Mouse (Mus musculus) kidney, adult 18-20 months (tissue): ENCODE data around the gene Mib2.
"Not testable (repeated sequence)": the region's sequence is repeated elsewhere in the genome, so short reads cannot be mapped to it uniquely, and the experiment has no call there.

Experiments
- DNase-seq: peaks from one replicate; pipeline ENCODE4 v3.0.0; 2021

The Mib2 gene

DNA sequence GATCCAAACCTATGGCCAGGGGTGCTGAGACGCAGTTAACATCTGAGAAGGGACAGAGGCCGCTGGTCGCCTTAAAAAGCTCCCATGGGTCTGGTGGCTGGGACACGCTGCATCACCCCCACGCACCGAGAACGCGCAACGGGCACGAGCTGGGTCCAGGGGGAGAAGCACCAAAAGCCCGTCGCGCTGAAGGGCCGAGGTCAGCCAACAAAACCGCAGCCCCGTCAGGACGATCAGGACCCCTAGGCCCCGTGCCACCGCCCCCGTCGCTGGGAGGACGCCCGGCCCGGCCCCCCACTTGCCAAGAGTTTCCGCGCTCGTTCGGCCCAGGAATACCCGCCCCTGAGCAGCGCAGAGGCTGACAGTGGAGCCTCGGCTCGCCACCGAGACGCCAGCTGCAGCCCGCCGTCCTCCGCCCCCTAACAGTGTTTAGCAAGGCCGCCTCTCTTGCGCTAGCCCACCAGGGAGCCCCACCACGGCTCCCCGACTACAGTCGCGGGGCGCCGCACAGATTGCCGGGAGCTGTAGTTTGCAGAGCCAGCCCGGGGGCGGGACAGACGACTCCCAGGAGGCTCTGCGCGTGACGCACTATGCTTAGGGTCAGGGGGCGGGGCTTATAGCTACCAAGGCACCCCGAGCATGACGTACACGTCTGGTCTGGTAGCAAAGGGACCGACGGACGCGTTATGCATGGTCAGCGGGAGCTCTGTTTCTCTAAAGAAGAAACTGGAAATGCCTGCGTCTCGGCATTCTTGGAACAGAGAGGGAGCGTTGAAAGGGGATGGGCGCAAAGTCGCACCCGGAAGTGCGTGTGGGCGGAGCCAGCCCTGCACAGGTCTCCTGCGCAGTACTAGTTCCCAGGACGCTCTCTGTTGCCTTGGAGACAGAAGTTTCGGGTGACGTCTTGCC, at the start of gene Mib2:
Gene Mib2, minus strand, starts transcription at position 510 of the 909 bp plus-strand sequence.
- DNase-seq: peak; percentile 99

DNA sequence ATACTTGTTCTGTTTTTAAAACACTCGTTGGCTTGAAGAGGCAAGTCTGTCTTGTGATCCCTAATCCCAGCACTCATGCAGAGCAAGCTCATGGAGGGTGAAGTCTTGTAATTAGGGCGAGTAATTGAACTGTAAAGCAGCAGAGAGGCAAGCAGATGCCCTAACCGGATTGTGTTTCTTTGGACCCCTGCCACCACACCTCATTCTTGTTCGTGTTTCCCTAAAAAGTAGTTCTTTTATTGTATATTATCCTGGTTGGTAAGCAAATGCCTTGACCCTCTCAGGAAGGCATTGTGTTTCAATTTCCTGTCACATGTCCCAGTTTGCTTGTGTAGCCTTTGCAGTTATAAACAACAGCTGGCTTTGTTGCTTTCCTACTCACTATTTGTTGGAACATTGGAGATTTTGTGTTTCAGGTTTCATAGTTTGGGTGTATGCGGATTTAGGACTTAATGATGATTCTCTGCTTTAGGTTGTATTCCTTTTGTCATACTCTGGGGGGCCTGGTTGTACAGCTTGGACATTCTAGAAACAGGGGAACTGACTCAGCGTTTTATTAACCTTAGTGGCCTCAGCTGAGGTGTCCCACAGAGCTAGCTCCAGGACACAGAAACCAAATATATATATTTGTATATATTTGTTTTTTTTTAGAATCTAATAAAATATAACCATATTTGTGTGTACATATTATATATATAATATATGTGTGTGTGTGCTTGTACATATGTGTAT, 41.7 kb upstream of the Mib2 start:
- no peak for DNase-seq

DNA sequence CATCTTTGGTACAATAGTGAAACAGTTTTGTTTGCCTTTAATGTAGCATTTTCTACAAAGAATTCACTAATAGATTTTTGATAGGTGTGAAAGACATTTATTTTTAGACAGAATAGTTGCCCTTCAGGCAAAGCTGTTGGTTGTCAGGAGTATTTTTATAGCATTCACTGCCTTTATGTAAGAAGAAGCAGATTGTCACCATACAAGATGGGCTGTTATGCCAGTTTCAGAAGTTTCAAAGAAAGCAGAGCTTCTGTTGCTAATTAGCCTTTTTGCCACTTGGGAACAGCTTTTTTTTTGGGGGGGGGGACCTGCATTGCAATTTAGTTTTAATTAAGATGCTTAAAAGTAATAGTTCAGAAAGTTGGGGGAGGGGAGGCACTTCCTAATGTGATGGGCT, 40.0 kb upstream of the Mib2 start:
- no peak for DNase-seq

DNA sequence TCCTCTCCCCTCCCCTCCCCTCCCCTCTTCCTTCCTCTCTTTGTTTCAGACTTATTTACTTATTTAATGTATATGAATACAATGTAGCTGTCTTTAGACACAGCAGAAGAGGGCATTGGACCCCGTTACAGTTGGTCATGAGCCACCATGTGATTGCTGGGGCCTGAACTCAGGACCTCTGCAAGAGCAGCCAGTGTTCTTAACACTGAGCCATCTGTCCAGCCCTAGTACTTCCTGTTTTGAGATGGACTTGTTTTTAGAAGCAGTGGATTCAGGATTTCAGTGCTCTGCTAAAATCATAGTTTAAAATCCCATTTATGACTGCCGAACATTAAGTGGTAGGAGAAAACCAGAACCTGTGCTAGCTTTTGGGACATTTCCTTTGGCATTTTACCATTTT, 39.6 kb upstream of the Mib2 start:
- no peak for DNase-seq

DNA sequence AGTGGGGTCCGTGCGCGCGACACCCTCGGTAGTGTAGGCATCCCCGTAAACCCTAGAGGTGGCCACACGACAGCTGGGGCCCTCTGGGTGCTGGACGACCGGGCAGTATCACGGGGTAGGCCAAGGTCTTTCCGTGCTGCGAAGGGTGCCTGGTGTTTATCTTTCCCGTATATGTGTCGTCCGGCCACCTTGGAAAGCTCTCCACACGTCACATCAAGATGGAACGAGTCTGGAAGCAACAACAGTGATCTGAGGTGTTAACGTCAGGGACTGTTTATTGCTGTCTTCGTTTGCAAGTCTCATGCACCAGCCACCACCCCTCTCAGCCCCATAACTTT, 36.6 kb upstream of the Mib2 start:
- no peak for DNase-seq

DNA sequence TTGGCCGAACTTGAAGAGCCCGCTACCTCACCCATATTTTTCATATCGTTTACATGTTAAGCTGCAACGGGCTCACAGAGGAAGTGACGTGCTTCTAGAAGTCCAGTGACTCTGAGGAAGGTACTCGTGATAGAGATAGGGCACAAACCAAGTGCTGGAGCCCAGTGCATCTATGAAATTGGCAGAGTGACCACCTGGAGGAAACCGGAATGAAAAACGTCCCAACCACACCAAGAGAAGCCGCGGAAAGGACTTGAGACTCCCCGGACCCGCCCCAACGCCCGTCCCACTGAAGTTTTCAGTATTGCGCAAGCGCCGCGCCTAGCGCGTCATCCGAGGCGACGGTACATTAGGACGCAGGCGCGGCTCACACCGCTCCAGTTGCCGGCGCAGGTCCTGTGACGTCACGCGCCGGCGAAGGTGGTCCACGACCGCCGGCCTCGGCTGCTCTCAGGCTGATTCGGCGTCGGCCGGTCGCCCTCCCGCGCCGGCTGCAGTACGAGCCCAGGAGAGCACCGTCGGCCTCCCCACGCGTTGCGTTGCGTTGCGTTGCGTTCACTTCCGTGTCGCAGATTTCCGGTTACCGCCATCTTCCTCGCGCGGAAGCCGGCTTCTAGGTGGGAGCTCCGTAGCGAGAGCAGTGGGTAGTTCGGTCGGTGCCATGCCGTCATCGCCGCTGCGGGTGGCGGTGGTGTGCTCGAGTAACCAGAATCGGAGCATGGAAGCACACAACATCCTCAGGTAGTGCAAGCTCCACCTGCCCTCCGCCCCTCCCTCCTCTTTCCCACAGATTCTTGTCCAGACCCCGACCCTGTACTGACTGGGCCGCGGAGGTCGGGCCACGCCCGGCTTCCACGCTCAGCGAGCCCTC, 36.0 kb upstream of the Mib2 start, which contains the start of gene Ssu72:
Gene Ssu72, plus strand, starts transcription at position 80 of the 871 bp plus-strand sequence.
- peak; percentile 98 for DNase-seq

DNA sequence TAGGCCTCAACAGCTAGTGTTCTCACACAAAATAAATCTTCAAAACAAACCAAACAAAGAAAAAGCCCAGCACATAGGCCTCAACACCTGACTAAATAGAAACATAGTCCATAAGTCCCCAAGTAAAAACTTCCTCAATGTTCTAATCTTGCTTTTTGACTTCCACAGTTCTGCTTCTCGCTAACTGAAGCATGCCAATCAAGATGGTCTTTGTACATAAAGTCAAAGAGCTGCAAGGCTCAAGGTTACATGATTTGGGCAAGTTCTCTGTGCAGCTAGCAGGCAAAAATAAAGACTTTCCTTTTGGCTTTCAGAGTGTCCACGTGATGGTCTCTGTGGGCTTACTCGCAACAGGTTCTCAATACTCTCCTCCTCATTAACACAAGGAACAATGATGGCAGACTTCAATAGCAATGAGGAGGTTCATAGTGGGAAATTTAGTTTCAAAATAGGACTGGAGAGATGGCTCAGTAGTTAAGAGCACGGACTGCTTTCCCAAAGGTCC, 34.5 kb upstream of the Mib2 start:
- DNase-seq: no peak

DNA sequence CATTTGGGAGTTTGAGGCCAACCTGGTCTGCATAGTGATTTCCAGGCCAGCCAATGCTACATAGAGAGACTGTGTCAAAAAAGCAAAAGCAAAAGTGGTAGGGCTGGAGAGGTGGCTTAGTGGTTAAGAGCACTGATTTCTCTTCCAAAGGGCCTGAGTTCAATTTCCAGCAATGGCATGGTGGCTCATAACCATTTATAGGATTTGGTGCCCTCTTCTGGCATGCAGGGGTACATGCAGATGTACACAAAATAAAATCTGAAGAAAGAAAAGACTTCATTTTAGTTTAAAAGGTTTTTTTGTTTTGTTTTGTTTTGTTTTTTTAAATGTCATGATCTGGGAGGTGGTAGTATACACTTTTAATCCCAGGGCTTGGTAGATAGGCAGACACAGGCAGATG, 31.4 kb upstream of the Mib2 start:
- DNase-seq: no peak

DNA sequence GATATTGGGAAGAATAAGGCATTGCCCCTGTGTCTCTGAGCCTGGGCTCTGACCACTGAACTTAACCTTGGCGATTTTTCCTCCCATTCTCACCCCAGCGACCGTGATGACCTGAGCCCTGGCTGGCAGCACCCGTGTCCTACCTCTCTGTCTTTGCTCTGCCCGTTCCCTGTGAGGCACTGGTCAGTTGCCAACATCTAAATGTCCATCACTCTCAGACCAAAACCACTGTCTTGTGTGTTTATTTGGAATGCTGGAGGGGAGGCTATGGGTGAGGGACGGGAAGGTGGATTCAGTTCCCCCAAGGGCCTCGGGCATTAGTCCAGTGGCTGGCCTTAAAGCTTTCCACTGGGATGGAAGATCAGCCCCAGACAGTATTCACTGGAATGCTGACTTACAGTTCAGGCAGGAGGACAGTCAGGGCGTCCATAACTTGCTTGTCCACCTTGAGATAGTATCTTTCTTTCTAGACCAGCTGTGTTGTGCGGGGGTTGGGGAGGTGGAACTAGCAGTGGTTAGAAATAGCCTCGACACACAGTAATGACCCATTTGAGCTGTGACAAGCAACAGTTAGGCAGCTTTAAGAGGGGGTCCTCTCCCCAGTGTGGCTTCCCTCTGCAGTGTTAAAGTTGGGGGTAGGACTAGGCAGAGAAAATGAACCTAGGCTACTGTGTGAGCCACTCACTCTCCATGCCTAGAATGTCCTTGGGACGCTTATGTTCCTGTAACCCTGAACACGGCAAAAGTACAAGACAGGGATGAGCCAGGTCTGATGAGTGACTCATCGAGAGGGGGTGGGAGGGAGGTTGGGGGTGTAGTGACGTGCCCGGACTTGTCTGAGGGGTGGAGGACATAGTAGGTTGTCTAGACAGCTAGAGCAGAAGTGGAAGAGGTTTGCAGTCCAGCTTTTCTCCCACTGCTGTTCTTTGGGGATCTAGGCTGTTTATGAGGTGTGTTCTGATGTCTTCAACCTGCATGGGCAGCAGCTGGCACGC, 27.6 kb upstream of the Mib2 start:
- DNase-seq: no peak

DNA sequence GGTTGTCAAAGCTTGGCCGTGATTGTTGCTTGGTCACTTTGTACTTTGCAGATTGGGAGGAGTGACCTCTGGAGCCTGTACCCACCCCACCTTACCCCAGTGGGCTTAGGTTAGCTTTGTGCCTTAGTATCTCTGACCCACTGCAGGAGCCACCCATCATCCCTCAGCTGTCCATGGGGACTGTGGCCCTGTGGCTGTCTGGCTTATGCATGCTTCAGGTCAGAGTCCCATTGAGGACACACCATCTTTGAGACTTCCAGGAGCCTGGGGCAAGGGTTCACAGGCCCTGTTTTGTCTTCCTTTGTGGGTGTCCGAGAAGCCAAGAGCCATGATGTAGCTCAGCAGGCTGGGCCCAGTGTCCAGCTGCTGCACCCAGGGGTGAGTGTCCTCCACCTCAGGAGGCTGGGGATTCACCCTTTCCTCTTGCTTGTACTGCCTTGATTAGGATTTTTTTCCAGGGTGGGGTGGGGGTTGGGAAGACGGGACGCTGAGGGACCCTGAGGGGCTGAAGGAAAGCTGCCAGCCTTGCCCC, 26.6 kb upstream of the Mib2 start:
- DNase-seq: no peak

DNA sequence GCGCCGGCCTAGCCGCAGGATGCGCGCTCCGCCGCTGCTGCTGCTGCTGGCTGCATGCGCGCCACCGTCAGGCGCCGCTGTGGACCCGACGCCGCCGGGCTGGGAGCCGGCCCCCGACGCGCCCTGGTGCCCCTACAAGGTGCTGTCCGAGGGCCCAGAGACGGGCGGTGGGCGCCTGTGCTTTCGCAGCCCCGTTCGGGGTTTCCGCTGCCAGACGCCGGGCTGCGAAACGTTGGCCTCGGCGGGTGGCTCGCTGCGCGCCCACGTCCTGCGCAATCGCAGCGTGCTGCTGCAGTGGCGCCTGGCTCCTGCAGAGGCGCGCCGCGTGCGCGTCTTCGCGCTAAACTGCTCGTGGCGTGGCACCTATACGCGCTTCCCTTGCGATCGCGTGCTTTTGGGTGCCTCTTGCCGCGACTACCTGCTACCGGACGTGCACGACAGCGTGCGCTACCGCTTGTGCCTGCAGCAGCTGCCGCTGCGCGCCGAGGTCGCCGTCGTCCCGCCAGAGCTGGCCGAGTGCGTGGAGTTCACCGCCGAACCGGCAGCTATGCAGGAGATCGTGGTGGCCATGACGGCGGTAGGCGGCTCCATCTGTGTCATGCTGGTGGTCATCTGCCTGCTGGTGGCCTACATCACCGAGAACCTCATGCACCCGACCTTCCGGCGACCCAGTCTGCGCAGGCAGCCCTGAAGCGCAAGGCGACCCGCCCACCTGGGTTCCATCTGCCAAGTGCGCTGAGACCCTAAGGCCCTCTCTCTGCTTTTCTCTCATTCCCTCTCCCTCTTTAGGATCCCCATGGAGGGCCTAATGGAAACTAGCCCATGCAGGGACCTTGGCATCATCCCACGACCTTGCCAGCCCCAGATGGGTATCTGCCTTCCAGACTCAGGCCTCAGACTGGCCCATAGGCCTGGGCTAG, 25.7 kb upstream of the Mib2 start:
- DNase-seq: peak; percentile 65

DNA sequence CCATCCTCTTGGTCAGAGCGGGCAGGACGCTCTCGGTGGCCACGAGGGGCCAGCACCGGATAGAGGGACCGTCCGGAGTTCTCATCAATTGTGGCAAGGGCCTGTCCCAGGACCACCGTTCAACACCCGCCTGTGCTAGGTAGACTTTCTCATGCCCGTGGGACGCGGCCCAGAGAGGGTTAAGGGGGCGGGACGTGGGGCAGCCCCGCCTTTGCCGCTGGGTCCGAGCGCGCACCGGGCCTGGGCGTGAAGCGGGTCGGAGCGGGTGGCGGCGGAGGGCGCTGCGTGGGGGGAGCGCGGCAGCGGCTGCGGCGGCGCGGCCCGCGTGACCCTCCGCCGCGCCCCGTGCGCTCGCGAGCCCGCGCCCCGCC, 25.1 kb upstream of the Mib2 start, which contains the start of gene Fndc10:
Gene Fndc10, plus strand, starts transcription at position 232 of the 371 bp plus-strand sequence.
- DNase-seq: peak; percentile 65

DNA sequence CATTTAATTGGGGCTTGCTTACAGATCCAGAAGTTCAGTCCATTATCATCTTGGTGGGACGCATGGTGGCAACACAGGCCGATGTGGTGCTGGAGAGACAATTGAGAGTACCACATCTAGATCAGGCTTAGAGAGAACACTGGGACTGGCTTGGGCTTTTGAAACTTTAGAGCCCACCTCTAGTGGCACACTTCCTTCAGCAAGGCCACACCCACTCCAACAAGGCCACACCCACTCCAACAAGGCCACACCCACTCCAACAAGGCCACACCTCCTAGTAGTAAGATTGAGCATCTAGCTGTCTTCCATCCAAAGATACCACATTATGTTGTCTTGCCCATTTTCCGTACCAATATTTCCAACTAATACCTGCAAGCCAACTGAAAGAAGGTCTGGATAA, 23.4 kb upstream of the Mib2 start:
- DNase-seq: no peak

DNA sequence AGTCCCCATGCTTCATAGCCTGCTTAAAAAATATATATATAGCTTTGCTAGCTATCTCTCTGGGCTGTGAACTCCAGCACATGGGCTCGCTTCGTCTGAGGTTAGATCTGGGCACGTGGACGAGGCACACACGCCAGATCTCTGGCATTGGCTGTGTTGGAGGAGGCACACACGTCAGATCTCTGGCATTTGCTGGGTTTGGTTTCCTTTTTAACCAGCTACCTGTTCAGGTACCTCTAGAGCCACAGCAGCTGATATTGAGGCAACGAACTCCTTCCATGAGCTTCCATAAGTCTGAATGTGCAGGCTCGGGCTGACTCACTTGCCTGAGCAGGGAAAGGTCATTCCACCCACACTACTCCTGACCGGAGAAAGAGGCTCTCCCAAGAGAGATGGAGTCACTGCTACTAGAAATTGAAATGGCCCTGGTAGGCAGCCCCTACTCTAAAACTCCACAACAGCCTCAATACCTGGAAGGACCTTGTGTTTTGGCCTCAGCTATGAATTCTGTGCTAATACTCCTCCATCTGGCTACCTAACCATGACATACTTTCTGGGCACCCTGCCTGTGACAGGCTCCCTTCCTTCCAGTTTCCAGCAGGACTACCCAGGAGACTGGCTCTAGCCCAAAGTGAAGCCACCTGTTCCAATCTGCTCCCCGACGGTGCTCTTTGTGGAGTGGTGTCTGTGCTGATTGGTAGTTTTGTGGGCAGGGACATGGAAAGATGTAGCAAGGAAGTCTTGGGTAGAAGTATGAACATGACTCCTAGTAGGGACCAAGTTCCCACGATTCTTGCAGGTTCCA, 21.8 kb upstream of the Mib2 start:
- DNase-seq: no peak

DNA sequence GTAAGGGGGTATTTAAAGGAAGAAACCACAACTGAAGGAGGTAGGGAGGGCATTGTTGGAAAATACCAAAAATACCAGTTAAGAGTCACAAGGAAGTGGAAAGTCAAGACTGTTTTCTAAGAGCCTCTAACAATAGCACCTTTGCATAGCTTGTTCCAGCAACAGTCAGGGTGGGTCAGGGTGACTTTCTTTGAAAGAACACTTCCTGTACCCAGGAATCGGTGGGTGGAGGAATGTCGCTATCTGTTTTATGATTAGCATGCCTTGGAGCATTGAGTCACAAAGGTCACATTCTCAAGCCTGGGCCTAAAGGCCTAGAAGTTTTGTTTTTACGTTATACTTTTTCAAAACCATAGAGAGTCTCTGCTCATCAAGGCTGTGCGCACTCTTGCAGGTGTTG, 18.8 kb upstream of the Mib2 start:
- DNase-seq: not testable (repeated sequence)

DNA sequence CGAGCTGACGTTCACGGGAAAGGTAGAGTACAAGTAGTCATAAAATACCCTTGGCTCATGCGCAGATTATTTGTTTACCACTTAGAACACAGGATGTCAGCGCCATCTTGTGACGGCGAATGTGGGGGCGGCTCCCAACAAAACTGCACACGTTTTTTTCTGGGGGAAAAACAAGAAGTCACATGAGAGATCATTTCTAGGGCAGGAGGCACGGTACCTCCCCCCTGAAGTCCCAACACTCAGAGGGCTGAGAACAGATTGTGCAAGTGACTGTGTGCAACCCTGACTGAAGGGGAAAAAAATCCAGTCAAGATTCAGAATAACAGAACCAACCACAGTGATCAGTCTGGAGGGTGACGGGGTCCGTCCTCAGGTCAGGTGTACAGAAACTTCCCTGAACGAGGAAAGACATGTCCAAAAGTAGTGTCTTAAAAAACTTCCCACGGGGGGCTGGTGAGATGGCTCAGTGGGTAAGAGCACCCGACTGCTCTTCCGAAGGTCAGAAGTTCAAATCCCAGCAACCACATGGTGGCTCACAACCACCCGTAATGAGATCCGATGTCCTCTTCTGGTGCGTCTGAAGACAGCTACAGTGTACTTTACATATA, 14.8 kb upstream of the Mib2 start:
- DNase-seq: not testable (repeated sequence)

DNA sequence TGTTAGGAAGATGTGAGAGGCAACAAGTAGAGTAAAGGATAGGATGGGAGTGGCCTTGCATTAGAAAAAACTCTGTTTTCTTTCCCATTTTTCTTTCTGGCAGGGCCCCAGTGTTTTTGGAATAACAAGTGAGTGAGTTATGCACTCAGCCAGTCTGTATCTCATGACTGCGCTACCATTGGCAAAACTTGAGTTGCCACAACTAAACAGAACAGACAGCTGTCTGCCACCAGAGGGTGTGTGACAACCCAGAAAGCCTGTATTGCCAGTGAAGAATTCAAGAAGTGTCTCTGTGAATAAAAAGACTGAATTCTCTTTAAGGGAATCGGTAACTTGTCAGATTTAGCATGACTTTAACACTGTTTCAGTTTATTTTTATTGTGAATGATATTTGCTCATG, 7.0 kb upstream of the Mib2 start:
- no peak for DNase-seq

DNA sequence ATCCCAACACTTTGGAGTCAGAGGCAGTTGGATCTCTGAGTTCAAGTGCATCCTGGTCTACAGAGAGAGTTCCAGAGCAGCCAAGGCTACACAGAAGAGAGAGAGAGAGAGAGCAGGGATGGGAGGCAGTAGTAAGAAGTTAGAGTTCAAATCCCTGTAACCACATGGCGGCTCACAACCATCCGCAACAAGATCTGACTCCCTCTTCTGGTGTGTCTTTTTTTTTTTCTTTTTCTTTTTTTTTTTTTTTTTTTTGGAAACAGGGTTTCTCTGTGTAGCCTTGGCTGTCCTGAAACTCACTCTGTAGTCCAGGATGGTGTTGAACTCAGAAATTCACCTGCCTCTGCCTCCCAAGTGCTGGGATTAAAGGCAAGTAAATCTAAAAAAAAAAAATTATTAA, 3.1 kb upstream of the Mib2 start:
- no peak for DNase-seq

DNA sequence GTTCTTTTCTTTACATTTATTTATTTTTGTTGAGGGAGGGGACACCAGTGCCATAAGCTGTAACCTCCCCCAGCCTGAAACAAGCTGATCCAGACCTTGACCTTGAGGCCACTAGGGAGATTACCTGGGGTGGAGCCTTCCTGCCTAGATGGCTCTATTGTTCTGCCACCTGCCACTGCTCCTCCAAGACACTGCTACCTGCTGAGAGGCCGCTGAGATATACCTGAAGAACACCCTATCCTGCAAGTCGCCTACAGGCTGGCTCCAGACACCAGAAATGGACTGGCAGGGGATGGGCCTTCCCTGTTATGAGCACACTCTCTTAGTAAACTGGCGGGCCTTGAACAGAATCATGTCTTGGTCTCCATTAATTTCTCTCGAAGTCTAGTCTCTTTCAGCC, 1.2 kb upstream of the Mib2 start:
- DNase-seq: not testable (repeated sequence)
